Mouse (Mus musculus) adrenal gland, postnatal 14 days (tissue): Measurements from ENCODE around the gene Mitf. TPM values are rescaled to one million over a fixed set of nuclear protein-coding genes. Genes with fewer than 3 reads are reported as not detected.

Source experiments
- DNase-seq: peaks from one replicate; pipeline ENCODE4 v3.0.0; 2021; ENCODE audit warnings: mixed read lengths
- total RNA-seq: library from RNA; stranded (reverse); gene quantifications from 2 replicates; pipeline ENCODE4 v1.2.3, GENCODE M21; 2021

Gene Mitf
- total RNA-seq, 1 experiment from 2014 or later, result 5.3 TPM

DNA sequence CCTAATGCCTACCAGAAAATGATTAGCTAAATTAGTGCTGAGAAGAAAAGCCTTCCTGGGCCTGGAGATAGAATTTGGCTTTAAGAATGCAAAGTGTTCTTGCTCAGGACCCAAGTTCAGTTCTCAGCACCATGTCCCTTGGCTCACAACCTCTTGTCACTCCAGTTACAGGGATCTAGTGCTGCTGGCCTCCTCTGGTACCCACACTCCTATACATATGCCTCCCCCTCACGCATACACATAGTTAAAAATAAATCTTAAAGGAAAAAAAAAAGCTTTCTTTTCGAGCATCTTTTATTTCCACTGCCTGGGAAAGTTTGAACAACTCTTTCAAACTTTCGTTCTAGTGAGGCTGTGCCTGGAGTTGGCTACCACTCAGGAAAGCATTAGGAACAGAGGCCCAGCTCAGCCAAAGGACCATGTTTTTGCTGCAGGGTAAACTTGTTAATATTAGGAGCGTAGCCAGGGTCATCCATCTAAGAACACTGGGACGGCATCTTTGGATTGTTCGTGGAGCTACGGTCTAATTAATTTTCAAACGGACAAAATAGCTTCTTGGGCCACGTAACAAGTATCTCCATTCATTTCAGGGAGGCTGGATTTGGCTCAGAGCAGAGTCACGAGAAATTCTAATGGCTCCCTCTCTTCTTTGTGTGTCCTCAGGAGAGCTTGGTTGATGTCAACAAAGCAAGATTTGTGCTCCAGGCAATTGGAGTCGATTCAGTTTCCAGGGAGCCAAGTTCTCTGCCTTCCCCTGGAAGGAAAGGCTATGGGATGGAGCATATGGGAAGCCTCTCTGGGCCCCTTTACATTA is 239.7 kb downstream of the Mitf start:
- DNase-seq, result no peak

DNA sequence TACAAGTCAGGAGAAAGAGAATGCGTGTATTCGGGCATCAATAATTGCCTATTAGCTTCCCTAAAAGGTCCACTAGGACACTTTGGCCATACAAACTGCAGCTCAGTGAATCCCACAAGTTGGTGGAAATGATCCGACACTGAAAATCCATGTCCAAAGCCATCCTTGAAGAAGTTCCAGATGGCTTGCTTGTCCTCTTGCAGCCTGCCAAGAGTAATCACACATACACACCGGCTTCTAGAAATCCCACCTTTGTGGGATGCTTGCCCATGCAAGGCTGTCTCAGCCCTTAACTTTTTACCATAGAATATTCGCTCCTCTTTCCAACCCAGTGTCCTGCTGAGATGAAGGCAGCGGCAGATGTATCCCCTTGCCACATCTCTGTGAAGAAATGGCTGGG is 240.9 kb downstream of the Mitf start:
- DNase-seq, result no peak

DNA sequence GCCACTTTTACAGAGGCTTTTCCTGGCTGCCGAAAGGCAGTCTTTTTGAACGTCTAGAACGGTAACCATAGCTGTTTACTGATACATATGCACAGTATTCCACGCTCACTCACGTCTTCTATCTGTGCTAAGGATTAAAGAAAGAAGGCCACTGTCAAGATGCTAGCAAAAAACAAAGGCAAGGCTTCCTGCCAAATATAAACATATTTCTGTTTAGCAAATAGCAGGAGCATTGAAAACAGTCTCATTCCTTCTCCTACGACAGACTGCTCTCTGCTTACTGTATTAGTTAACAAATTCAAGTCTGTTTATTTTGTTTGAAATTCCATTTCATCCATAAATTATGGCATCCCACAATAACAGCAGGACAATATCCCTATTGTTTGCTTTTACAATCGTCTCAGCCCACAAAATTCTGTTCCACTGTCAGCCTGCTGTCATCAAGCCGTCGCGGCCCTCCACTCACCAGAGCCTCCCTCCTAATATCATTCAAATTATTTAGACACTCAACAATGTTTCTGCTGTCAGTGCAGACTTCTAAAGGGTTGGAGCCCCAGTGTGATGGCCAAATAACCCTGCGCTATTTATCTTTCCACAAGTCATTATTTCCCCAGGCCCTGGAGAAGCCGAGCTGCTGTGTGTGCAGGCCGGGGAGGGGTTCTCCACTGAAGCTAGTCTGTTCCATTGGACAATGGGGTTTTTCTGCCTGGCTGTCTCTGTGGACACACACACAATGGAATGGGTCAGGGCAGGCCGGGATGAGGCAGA is 242.0 kb downstream of the Mitf start:
- DNase-seq, result no peak

DNA sequence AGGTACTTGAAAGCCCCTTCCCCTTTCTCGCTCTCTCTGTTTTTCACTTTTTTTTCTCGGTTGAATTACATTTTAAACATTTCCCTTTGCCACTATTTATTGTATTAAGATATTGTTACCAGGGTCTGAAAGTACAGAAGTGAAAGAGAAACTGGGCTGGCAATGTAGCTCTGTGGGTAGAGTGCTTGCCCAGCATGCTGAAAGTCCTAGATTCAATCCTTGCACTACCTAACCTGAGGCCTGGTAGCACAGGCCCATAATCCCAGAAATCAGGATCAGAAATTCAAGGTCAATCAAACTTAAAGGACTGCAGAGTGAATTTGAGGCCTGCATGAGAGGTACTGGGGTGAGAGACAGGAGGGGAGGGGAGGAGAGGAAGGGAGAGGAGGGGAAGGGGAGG is 242.7 kb downstream of the Mitf start:
- DNase-seq, result no peak

DNA sequence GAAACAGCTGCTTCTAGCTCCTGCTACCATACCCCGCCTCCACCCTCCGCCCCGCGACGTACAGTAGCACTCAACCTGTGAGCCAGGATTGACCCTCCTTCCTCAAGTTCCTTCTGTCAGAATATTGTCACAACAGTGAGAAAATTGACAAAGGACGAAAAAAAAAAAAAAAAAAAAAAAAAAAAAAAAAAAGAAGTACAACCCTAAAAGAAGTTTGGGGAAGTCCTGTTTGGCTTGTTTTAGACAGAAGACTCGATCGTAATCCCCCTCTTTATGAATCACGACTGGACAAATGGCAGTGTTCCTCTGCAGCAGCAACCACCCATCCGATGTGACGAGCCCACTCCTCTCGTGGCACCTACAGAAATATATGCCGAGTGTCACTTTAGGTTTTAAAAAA is 255.0 kb downstream of the Mitf start:
- no peak for DNase-seq

DNA sequence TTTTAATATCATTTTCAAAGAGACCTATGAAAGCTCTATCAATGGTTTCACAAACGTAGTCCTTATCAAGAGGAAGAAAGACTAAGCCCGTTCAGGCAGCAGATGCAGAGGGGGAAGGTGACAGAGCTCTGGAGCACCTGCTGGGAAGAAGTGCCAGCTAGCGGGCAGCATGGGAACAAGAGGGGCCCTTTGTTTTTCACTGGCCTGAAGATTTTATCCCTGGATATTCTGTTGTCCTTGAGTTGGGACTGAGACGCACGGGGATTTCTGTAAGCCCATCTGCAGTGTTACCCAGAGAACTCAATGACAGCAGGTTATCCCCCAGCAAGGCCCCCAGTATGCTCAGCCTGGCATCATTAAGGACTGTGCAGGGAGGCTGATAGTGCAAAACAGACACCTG is 258.1 kb downstream of the Mitf start:
- no peak for DNase-seq

DNA sequence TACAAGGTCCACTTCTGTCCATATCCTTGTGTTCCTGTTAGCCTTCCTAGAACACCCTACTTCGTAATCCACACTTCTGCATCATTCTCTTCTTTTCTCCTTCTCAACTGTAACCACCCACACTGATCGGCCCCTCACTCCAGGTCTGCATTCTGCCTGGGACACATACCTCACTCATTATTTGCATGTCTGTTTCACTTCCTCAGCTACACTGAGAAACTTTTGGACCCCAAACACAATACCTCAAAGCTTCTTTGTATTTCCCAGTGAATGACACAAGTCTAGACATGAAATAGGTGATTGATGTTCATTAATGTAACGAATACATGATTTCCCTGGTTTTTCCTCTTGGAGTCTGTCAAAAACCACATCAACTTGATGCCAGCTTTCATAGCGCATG is 259.6 kb downstream of the Mitf start:
- no peak for DNase-seq

Other genes with a start within 250 kb of the Mitf start
- gene Frmd4b, start 189.5 kb upstream of the Mitf start, total RNA-seq, result 21.0 and 21.9 TPM in 2 replicates